Mouse (Mus musculus) cortical plate, adult 2 months (tissue): ENCODE results near the gene Cant1.

Experiments used
- CTCF ChIP-seq: fragments of 200-500 bp; IDR thresholded peaks from 2 replicates; pipeline ENCODE4 v1.5.1; 2011; ENCODE audit warnings: mild to moderate bottlenecking, control low read depth, low read length; ENCODE audit not compliant: insufficient read depth; ENCODE audit errors: extremely low read depth
- POLR2A ChIP-seq: fragments of 200-500 bp; IDR thresholded peaks from 2 replicates; pipeline ENCODE4 v1.6.1; 2011; ENCODE audit warnings: mild to moderate bottlenecking, low read length, control low read depth; ENCODE audit not compliant: insufficient read depth; ENCODE audit errors: extremely low read depth

GRCm38 (mm10) chr11:118368330-118368729 is 50.6 kb downstream of the Cant1 start:
- peak; percentile 18; the same call in 1 of the 2 replicates for TF ChIP-seq CTCF
- no peak for TF ChIP-seq POLR2A
